Mouse (Mus musculus): ENCODE measurements around the gene Cap1. TPM values are rescaled to one million over a fixed set of nuclear protein-coding genes. Genes with fewer than 3 reads are reported as not detected.

Gene Cap1
- 42.5 TPM for polyA plus RNA-seq (2014; fragmentation: Illumina TruSeq; extraction: RNeasy Lipid Tissue Mini Kit (QIAGEN cat#74804); ENCODE audit: low read depth, low replicate concordance)

DNA sequence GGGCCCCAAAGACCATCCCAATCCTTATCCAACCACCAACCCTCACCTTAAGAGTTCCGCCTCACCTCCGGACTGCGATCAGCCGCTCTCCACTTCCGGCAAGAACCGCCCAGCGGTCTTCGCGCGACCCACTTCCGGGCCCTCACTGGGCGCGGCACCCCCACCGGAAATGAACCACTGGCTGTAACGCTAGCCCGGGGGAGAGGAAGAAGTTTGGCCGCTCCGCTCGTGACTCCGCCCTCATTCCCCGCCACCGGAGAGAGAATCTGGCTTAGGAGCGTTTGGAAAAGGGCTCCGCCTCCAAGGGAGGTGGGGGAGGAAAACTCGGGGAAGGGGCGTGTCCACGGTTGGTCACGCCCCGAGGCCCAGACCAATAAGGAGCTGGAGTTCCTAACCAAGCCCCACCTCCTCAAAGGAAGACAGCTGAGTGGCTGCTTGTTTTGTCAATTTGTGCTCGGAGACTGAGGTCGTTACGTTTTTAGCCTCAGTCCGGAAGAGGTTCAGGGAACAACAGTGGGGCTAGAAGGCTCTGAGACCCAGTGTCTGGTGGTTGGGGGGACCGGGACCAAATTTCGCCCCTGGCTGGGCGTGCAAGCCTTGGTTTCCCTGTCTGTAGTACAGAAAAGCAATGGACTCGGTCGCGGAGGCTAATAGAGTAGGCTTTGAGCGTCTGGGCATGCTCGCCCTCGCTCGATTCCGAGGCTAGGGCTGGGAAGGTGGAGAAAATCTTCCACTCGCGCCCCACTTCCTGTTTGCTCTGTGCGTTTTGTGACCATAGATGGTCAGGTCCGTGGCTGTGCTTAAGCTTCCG, at the start of gene Cap1:
TSS of gene Cap1 (minus strand) at position 289 of the 811 bp plus-strand sequence.

GRCm38 (mm10) chr4:122835530-122836402, 50.1 kb downstream of the Cap1 start, which contains the start of gene Ppt1:
TSS of gene Ppt1 (plus strand) at chr4:122836242.

Other genes with a start within 250 kb of the Cap1 start
- not detected for gene 9530002B09Rik, start 196.8 kb downstream of the Cap1 start, polyA plus RNA-seq (2014; fragmentation: Illumina TruSeq; extraction: RNeasy Lipid Tissue Mini Kit (QIAGEN cat#74804); ENCODE audit: low read depth, low replicate concordance)
- 60.8 TPM for gene Ppt1, start 49.8 kb downstream of the Cap1 start, polyA plus RNA-seq (2014; fragmentation: Illumina TruSeq; extraction: RNeasy Lipid Tissue Mini Kit (QIAGEN cat#74804); ENCODE audit: low read depth, low replicate concordance)
- gene Mfsd2a, start 75.1 kb upstream of the Cap1 start, polyA plus RNA-seq (2014; fragmentation: Illumina TruSeq; extraction: RNeasy Lipid Tissue Mini Kit (QIAGEN cat#74804); ENCODE audit: low read depth, low replicate concordance), result not detected
- not detected for gene Mycl, start 109.6 kb upstream of the Cap1 start, polyA plus RNA-seq (2014; fragmentation: Illumina TruSeq; extraction: RNeasy Lipid Tissue Mini Kit (QIAGEN cat#74804); ENCODE audit: low read depth, low replicate concordance)
- gene Trit1, start 130.5 kb upstream of the Cap1 start, polyA plus RNA-seq (2014; fragmentation: Illumina TruSeq; extraction: RNeasy Lipid Tissue Mini Kit (QIAGEN cat#74804); ENCODE audit: low read depth, low replicate concordance), result 7.1 TPM
- not detected for gene Bmp8b, start 219.1 kb upstream of the Cap1 start, polyA plus RNA-seq (2014; fragmentation: Illumina TruSeq; extraction: RNeasy Lipid Tissue Mini Kit (QIAGEN cat#74804); ENCODE audit: low read depth, low replicate concordance)
- gene Oxct2b, start 230.2 kb upstream of the Cap1 start, polyA plus RNA-seq (2014; fragmentation: Illumina TruSeq; extraction: RNeasy Lipid Tissue Mini Kit (QIAGEN cat#74804); ENCODE audit: low read depth, low replicate concordance), result not detected